Mouse (Mus musculus): ENCODE measurements at regions not wholly inside any gene's neighbourhood (a gene's known extent, or its start where the extent isn't known, plus 50 kb on each side); places are given as distances from the start of the nearest gene placed in this dataset.

- no peaks in the 10 kb centered on the region for H3K4me1 ChIP-seq (ENCODE audit: control insufficient read depth, low read depth, low read length)
- no peak overlapping the region for H3K4me2 ChIP-seq (ENCODE audit: low read depth, low read length)
- ATAC-seq (ENCODE audit: low read depth), result no peak
- no peak overlapping the region for H3K9ac ChIP-seq (ENCODE audit: low read depth, low read length)
- WGBS (ENCODE audit: insufficient replicate concordance), result 72% methylated on average over 5 of the region's 5 CpGs
- H3K4me3 ChIP-seq (ENCODE audit: low read depth, low read length), result no peak overlapping the region
- H3K27me3 ChIP-seq (ENCODE audit: control insufficient read depth, insufficient read depth, low read depth, low read length), result no peaks in the 10 kb centered on the region
- H3K9me3 ChIP-seq (replicated peaks; ENCODE audit: control insufficient read depth, low read length), result no peaks in the 10 kb centered on the region
- no peak overlapping the region for H3K27ac ChIP-seq (ENCODE audit: low read length)
- no peaks in the 10 kb centered on the region for H3K36me3 ChIP-seq (ENCODE audit: control insufficient read depth, insufficient read depth)
Measured at GRCm38 (mm10) chr13:110923936-110924335, 330.9 kb upstream of the Actbl2 start.

GRCm38 (mm10) chr13:110924897-110925296 is 329.9 kb upstream of the Actbl2 start:
- Histone ChIP-seq H3K4me2 (ENCODE audit: low read depth, low read length) (no peak overlapping the region), H3K36me3 (ENCODE audit: control insufficient read depth, insufficient read depth) (no peaks in the 10 kb centered on the region), H3K27ac (ENCODE audit: low read length) (no peak overlapping the region), H3K4me1 (ENCODE audit: control insufficient read depth, low read depth, low read length) (no peaks in the 10 kb centered on the region), H3K9ac (ENCODE audit: low read depth, low read length) (no peak overlapping the region), H3K9me3 (replicated peaks; ENCODE audit: control insufficient read depth, low read length) (no peaks in the 10 kb centered on the region), H3K4me3 (ENCODE audit: low read depth, low read length) (no peak overlapping the region), H3K27me3 (ENCODE audit: control insufficient read depth, insufficient read depth, low read depth, low read length) (no peaks in the 10 kb centered on the region)
- ATAC-seq (ENCODE audit: low read depth), result no peak
- 64% methylated on average over 3 of the region's 3 CpGs for WGBS (ENCODE audit: insufficient replicate concordance)

DNA sequence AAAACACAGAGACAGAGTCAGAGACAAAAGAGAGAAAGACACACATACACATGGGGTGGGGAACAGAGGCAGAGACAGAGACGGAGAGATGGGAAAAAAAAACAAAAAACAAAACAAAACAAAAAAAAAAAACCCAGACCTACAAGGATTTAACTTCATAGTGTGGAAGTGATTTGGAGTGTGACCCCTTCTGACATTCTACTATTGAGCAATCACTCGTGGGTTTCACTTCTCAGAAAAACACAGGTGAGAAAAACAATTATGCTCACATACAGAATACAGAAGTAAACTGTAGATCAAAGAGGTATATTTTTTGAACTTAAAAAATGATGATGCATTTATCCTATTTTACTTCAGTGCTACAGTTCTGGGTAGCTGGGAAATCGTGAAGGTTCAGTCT is 326.7 kb upstream of the Actbl2 start:
- no peaks in the 10 kb centered on the region for H3K9me3 ChIP-seq (replicated peaks; ENCODE audit: control insufficient read depth, low read length)
- ATAC-seq (ENCODE audit: low read depth), result no peak
- H3K4me3 ChIP-seq (ENCODE audit: low read depth, low read length), result no peak overlapping the region
- no peaks in the 10 kb centered on the region for H3K27me3 ChIP-seq (ENCODE audit: control insufficient read depth, insufficient read depth, low read depth, low read length)
- no peak overlapping the region for H3K9ac ChIP-seq (ENCODE audit: low read depth, low read length)
- no peaks in the 10 kb centered on the region for H3K4me1 ChIP-seq (ENCODE audit: control insufficient read depth, low read depth, low read length)
- H3K27ac ChIP-seq (ENCODE audit: low read length), result no peak overlapping the region
- H3K4me2 ChIP-seq (ENCODE audit: low read depth, low read length), result no peak overlapping the region
- WGBS (ENCODE audit: insufficient replicate concordance), result 35% methylated on average over 3 of the region's 3 CpGs
- H3K36me3 ChIP-seq (ENCODE audit: control insufficient read depth, insufficient read depth), result no peaks in the 10 kb centered on the region

DNA sequence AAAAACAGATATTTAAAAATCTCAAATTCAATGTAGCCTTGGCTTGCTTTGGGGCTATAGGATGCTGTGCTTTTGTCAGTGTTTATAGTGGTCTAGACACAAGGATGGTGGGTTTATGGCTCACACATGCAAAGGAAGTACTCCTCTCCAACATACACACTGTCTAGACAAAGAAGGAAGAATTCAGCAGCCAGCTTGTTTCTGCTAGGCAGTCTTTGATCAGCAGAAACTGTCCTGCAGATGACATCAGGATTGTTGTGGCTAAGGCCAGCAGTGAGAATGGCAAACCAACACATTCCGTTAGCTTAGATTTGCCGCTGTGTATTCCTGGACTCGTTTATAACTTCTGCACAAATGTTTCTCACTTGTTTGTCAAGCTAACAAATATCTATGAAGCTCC is 325.9 kb upstream of the Actbl2 start:
- no peak for ATAC-seq (ENCODE audit: low read depth)
- no peak overlapping the region for H3K4me3 ChIP-seq (ENCODE audit: low read depth, low read length)
- no peak overlapping the region for H3K27ac ChIP-seq (ENCODE audit: low read length)
- H3K4me2 ChIP-seq (ENCODE audit: low read depth, low read length), result no peak overlapping the region
- no peaks in the 10 kb centered on the region for H3K9me3 ChIP-seq (replicated peaks; ENCODE audit: control insufficient read depth, low read length)
- no peaks in the 10 kb centered on the region for H3K27me3 ChIP-seq (ENCODE audit: control insufficient read depth, insufficient read depth, low read depth, low read length)
- H3K36me3 ChIP-seq (ENCODE audit: control insufficient read depth, insufficient read depth), result no peaks in the 10 kb centered on the region
- H3K9ac ChIP-seq (ENCODE audit: low read depth, low read length), result no peak overlapping the region
- WGBS (ENCODE audit: insufficient replicate concordance), result 63% methylated on average over 3 of the region's 3 CpGs
- no peaks in the 10 kb centered on the region for H3K4me1 ChIP-seq (ENCODE audit: control insufficient read depth, low read depth, low read length)

GRCm38 (mm10) chr13:110929579-110929978 is 325.2 kb upstream of the Actbl2 start:
- 50% methylated on average over 1 of the region's 1 CpGs for WGBS (ENCODE audit: insufficient replicate concordance)
- no peaks in the 10 kb centered on the region for H3K27me3 ChIP-seq (ENCODE audit: control insufficient read depth, insufficient read depth, low read depth, low read length)
- H3K4me1 ChIP-seq (ENCODE audit: control insufficient read depth, low read depth, low read length), result no peaks in the 10 kb centered on the region

DNA sequence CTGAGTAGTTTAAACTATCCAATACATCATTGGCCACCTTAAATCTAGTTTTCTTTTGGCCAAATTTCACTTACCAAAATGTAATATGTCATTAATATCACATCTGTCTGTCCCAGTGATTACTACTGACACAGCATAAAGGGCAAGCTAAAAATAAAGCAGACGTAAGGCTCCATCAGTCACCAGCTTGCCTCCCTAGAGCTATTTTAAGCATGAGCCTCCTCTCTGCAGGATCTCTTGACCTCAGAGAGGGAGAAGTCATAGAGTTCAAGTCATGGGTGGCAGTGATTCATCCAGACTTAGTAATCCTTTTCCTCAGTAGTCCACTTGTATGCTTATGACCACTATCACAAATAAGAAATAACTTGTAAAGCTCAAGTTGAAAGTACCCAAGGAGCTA is 313.2 kb upstream of the Actbl2 start:
- Histone ChIP-seq H3K36me3 (ENCODE audit: control insufficient read depth, insufficient read depth) (no peaks in the 10 kb centered on the region), H3K4me2 (ENCODE audit: low read depth, low read length) (no peak overlapping the region), H3K27ac (ENCODE audit: low read length) (no peak overlapping the region), H3K4me1 (ENCODE audit: control insufficient read depth, low read depth, low read length) (no peaks in the 10 kb centered on the region), H3K9me3 (replicated peaks; ENCODE audit: control insufficient read depth, low read length) (no peaks in the 10 kb centered on the region), H3K9ac (ENCODE audit: low read depth, low read length) (no peak overlapping the region), H3K27me3 (ENCODE audit: control insufficient read depth, insufficient read depth, low read depth, low read length) (no peaks in the 10 kb centered on the region), H3K4me3 (ENCODE audit: low read depth, low read length) (no peak overlapping the region)
- WGBS (ENCODE audit: insufficient replicate concordance), result 62% methylated on average over 1 of the region's 1 CpGs
- no peak for ATAC-seq (ENCODE audit: low read depth)

More at GRCm38 (mm10) chr13:110929579-110929978, 325.2 kb upstream of the Actbl2 start:
- Histone ChIP-seq H3K36me3 (ENCODE audit: control insufficient read depth, insufficient read depth) (no peaks in the 10 kb centered on the region), H3K4me2 (ENCODE audit: low read depth, low read length) (no peak overlapping the region), H3K9ac (ENCODE audit: low read depth, low read length) (no peak overlapping the region), H3K4me3 (ENCODE audit: low read depth, low read length) (no peak overlapping the region), H3K27ac (ENCODE audit: low read length) (no peak overlapping the region), H3K9me3 (replicated peaks; ENCODE audit: control insufficient read depth, low read length) (no peaks in the 10 kb centered on the region)
- no peak for ATAC-seq (ENCODE audit: low read depth)

GRCm38 (mm10) chr13:110942986-110943644 is 311.7 kb upstream of the Actbl2 start:
- Histone ChIP-seq H3K4me1 (ENCODE audit: control insufficient read depth, low read depth, low read length) (no peaks in the 10 kb centered on the region), H3K27me3 (ENCODE audit: control insufficient read depth, insufficient read depth, low read depth, low read length) (no peaks in the 10 kb centered on the region), H3K9me3 (replicated peaks; ENCODE audit: control insufficient read depth, low read length) (no peaks in the 10 kb centered on the region), H3K4me2 (ENCODE audit: low read depth, low read length) (no peak overlapping the region), H3K27ac (ENCODE audit: low read length) (no peak overlapping the region), H3K4me3 (ENCODE audit: low read depth, low read length) (no peak overlapping the region), H3K36me3 (ENCODE audit: control insufficient read depth, insufficient read depth) (no peaks in the 10 kb centered on the region), H3K9ac (ENCODE audit: low read depth, low read length) (no peak overlapping the region)
- ATAC-seq (ENCODE audit: low read depth), result no peak
- 47% methylated on average over 4 of the region's 4 CpGs for WGBS (ENCODE audit: insufficient replicate concordance)

GRCm38 (mm10) chr13:110944061-110944460 is 310.8 kb upstream of the Actbl2 start:
- WGBS (ENCODE audit: insufficient replicate concordance), result 35% methylated on average over 4 of the region's 4 CpGs
- no peaks in the 10 kb centered on the region for H3K27me3 ChIP-seq (ENCODE audit: control insufficient read depth, insufficient read depth, low read depth, low read length)
- no peak for ATAC-seq (ENCODE audit: low read depth)
- no peaks in the 10 kb centered on the region for H3K36me3 ChIP-seq (ENCODE audit: control insufficient read depth, insufficient read depth)
- no peaks in the 10 kb centered on the region for H3K4me1 ChIP-seq (ENCODE audit: control insufficient read depth, low read depth, low read length)
- no peak overlapping the region for H3K4me2 ChIP-seq (ENCODE audit: low read depth, low read length)
- no peak overlapping the region for H3K4me3 ChIP-seq (ENCODE audit: low read depth, low read length)
- no peak overlapping the region for H3K9ac ChIP-seq (ENCODE audit: low read depth, low read length)
- no peak overlapping the region for H3K27ac ChIP-seq (ENCODE audit: low read length)
- H3K9me3 ChIP-seq (replicated peaks; ENCODE audit: control insufficient read depth, low read length), result no peaks in the 10 kb centered on the region

DNA sequence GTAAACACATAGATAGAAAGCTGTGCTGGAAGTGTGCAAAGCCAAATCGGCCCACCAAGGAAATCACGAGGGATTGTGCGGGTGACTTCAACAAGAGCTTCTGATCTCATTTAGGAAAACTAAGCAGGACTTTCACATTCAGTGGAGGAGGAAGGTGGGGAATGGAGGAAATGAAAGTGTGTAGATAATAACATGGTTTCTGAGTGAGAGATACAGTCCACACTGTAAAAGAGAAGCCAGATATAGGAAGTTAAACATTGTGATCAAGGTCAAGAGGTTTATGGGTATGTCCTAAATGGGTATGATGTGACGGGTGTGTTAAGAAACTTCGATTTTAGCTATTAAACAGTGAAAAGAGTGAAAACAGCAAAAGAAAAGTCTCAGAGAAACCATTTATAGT is 310.1 kb upstream of the Actbl2 start:
- H3K27me3 ChIP-seq (ENCODE audit: control insufficient read depth, insufficient read depth, low read depth, low read length), result no peaks in the 10 kb centered on the region
- ATAC-seq (ENCODE audit: low read depth), result no peak
- 55% methylated on average over 5 of the region's 5 CpGs for WGBS (ENCODE audit: insufficient replicate concordance)
- no peaks in the 10 kb centered on the region for H3K36me3 ChIP-seq (ENCODE audit: control insufficient read depth, insufficient read depth)
- no peak overlapping the region for H3K4me2 ChIP-seq (ENCODE audit: low read depth, low read length)
- no peaks in the 10 kb centered on the region for H3K9me3 ChIP-seq (replicated peaks; ENCODE audit: control insufficient read depth, low read length)
- no peak overlapping the region for H3K4me3 ChIP-seq (ENCODE audit: low read depth, low read length)
- no peak overlapping the region for H3K27ac ChIP-seq (ENCODE audit: low read length)
- H3K9ac ChIP-seq (ENCODE audit: low read depth, low read length), result no peak overlapping the region
- H3K4me1 ChIP-seq (ENCODE audit: control insufficient read depth, low read depth, low read length), result no peaks in the 10 kb centered on the region
